Mouse (Mus musculus) lung, embryonic 14.5 days (tissue): ENCODE results near the gene Slc27a3. TPM values are rescaled to one million over a fixed set of nuclear protein-coding genes. Genes with fewer than 3 reads are reported as not detected.
A peak's percentile ranks its signal among the peaks of the same experiment; 100 is the strongest.
"Not testable (repeated sequence)": the region's sequence is repeated elsewhere in the genome, so short reads cannot be mapped to it uniquely, and the experiment has no call there.

ENCODE experiments used
- ATAC-seq: fragments of 200-750 bp; cut with Nextera tagmentation; 2 replicates; pipeline ENCODE4 v1.8.0; 2017; ENCODE audit warnings: mild to moderate bottlenecking, moderate TSS enrichment, moderate library complexity; ENCODE audit not compliant: insufficient read depth
- DNase-seq: peaks from one replicate; pipeline ENCODE4 v3.0.0-alpha.2; 2015
- H3K27ac ChIP-seq: fragments of 300-500 bp; sonication (generic); 2 replicates; pipeline ENCODE4 v1.5.1; 2014; ENCODE audit warnings: low read depth, mild to moderate bottlenecking, moderate library complexity
- H3K27me3 ChIP-seq: fragments of 300-500 bp; sonication (generic); 2 replicates; pipeline ENCODE4 v1.6.1; 2014; ENCODE audit warnings: low read length, control low read depth; ENCODE audit not compliant: insufficient read depth
- H3K36me3 ChIP-seq: fragments of 300-500 bp; sonication (generic); 2 replicates; pipeline ENCODE4 v1.6.1; 2014; ENCODE audit warnings: control low read depth; ENCODE audit not compliant: insufficient read depth
- H3K4me1 ChIP-seq: fragments of 300-500 bp; sonication (generic); 2 replicates; pipeline ENCODE4 v1.6.1; 2014; ENCODE audit warnings: antibody characterized with exemption, control low read depth; ENCODE audit not compliant: insufficient read depth
- H3K4me2 ChIP-seq: fragments of 300-500 bp; sonication (generic); 2 replicates; pipeline ENCODE4 v1.6.1; 2014; ENCODE audit warnings: mild to moderate bottlenecking
- H3K4me3 ChIP-seq: fragments of 300-500 bp; sonication (generic); 2 replicates; pipeline ENCODE4 v1.5.1; 2014; ENCODE audit warnings: low read depth, low read length
- H3K9ac ChIP-seq: fragments of 300-500 bp; sonication (generic); 2 replicates; pipeline ENCODE4 v1.6.1; 2014
- H3K9me3 ChIP-seq: fragments of 300-500 bp; sonication (generic); 2 replicates; pipeline ENCODE4 v1.6.1; 2016; ENCODE audit warnings: low read depth, low read length, control low read depth
- CTCF ChIP-seq: IDR thresholded peaks from 2 replicates; pipeline ENCODE4 v1.5.1; 2016; ENCODE audit warnings: antibody characterized with exemption, low read depth
- WGBS: fragments of 180-500 bp; shearing (Covaris S2); extraction: QIAGEN DNeasy Blood & Tissue Kit; methylation state at CpG from one replicate; pipeline ENCODE4 v1.1.7; 2014; 5-methylcytosine and 5-hydroxymethylcytosine counted together
- polyA plus RNA-seq: library from polyadenylated mRNA; unstranded; fragments of >200 nt; fragmentation: Nextera tagmentation; extraction: Ambion mirVana; gene quantifications from 2 replicates; pipeline ENCODE4 v1.2.1, GENCODE M21; 2014

The Slc27a3 gene
- polyA plus RNA-seq, 1 experiment from 2014 or later: 18.4 TPM

DNA sequence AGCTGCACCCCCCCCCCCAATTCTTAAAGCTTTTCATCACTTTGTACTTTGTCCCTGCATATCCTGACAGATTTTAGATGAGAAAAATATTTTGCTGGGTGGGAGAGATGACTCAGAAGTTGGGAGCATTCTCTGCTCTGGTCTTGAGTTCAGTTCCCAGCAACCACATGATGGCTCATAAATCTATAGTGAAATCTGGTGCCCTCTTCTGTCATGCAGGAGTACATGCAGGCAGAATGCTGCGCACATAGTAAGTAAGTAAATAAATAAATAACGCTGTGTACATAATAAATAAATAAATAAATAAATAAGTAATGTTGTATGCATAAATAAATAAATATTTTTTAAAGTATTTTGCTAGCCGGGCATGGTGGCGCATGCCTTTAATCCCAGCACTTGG lies 41.9 kb downstream of the Slc27a3 start:
- no peak overlapping the region for H3K4me3 ChIP-seq

DNA sequence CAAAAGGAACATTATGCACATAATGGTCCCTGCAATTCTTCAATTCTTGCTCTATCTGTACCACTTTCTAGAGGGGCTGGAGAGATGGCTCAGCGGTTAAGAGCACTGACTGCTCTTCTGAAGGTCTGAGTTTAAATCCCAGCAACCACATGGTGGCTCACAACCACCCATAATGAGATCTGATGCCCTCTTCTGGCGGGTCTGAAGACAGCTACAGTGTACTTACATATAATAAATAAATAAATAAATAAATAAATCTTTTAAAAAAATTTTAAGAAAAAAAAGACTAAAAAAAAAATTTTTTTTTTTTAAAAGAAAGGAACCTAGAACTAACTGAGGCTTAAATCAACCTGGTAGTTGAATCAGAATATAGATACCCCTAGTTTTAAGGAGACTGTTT lies 46.9 kb downstream of the Slc27a3 start:
- WGBS: 60% methylated on average over 2 of the region's 2 CpGs
- H3K27ac ChIP-seq, DNase-seq, H3K9me3 ChIP-seq, H3K4me1 ChIP-seq, H3K27me3 ChIP-seq, H3K4me3 ChIP-seq, H3K9ac ChIP-seq, ATAC-seq, H3K4me2 ChIP-seq: not testable (repeated sequence)
- H3K36me3 ChIP-seq: peaks cover 36% of the 10 kb centered on the region

More for the DNA sequence above, 41.9 kb downstream of the Slc27a3 start:
- DNase-seq (no peak), ATAC-seq (no peak)
- H3K36me3 ChIP-seq: peaks cover 59% of the 10 kb centered on the region
- no peaks in the 10 kb centered on the region for H3K9me3 ChIP-seq
- no peak overlapping the region for H3K9ac ChIP-seq
- no peaks in the 10 kb centered on the region for H3K4me1 ChIP-seq
- TF ChIP-seq CTCF: peak; percentile 25; the same call in 1 of the 2 replicates
- no peak overlapping the region for H3K27ac ChIP-seq
- WGBS: 92% methylated on average over 4 of the region's 4 CpGs
- no peaks in the 10 kb centered on the region for H3K27me3 ChIP-seq
- no peak overlapping the region for H3K4me2 ChIP-seq

DNA sequence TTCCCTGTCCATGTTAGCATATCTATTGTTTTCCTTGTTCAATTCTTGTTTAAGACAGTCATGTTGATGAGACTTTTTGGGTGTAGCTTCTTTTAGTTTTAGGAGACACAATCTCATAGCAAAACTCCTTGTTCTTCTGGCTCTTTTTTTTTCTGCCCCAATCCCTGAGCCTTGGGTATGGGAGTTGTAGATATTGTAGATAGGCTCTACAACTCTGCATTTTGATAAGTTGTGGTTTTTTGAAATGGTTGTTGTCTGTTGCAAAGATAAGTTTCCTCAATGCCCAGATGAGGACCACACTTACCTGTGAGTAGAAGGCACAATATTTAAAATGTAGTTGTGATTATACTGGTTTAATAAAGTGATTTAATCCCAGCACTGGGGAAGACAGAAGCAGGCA lies 49.6 kb downstream of the Slc27a3 start:
- no peak for TF ChIP-seq CTCF
- H3K36me3 ChIP-seq: peaks cover 21% of the 10 kb centered on the region
- no peak overlapping the region for H3K27ac ChIP-seq
- no peaks in the 10 kb centered on the region for H3K9me3 ChIP-seq
- no peaks in the 10 kb centered on the region for H3K27me3 ChIP-seq
- DNase-seq: no peak
- H3K4me2 ChIP-seq: no peak overlapping the region
- no peak for ATAC-seq
- H3K4me1 ChIP-seq: no peaks in the 10 kb centered on the region
- H3K4me3 ChIP-seq: no peak overlapping the region
- no peak overlapping the region for H3K9ac ChIP-seq

DNA sequence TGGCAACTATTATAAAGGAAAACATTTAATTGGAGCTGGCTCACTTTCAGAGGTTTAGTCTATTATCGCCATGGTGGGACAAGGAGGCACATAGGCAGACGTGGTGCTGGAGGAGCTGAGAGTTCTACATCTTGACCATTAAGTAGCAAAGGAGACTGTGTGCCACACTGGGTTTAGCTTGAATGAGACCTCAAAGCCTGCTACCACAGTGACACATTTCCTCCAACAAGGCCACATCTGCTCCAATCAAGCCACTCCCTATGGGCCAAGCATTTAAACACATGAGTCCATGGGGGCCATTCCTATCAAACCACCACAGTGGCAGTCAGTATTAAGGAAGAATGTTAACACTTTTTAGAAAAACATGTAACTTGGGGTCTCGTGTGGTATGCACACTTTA lies 51.5 kb downstream of the Slc27a3 start:
- H3K36me3 ChIP-seq: peaks cover 13% of the 10 kb centered on the region
- H3K4me3 ChIP-seq: no peak overlapping the region
- H3K9me3 ChIP-seq: no peaks in the 10 kb centered on the region
- no peak overlapping the region for H3K27ac ChIP-seq
- H3K4me1 ChIP-seq: no peaks in the 10 kb centered on the region
- H3K9ac ChIP-seq: no peak overlapping the region
- H3K4me2 ChIP-seq: no peak overlapping the region
- no peak for ATAC-seq
- DNase-seq: no peak
- no peaks in the 10 kb centered on the region for H3K27me3 ChIP-seq
- TF ChIP-seq CTCF: no peak
- WGBS: 62% methylated on average over 3 of the region's 3 CpGs

DNA sequence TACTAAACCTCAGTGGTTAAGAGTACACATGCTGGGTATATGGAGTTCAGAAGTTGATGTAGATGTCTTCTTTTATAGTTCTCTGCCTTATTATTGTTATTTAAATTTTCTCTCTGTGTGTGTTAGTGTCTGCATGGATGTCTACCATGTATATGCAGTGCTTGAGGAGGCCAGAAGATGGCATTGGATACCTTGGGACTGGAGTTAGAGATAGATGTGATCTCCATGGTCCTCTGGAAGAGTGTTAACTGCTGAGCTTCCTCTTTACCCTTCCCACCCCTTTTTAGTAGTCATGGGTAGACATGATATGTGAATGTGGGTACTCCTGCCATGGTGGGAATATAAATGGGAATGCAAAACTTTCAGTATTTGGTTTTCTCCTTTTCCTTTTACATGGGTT lies 54.2 kb downstream of the Slc27a3 start:
- H3K4me2 ChIP-seq: no peak overlapping the region
- no peaks in the 10 kb centered on the region for H3K4me1 ChIP-seq
- H3K36me3 ChIP-seq: no peaks in the 10 kb centered on the region
- H3K27ac ChIP-seq: no peak overlapping the region
- H3K9ac ChIP-seq: no peak overlapping the region
- H3K4me3 ChIP-seq: no peak overlapping the region
- no peaks in the 10 kb centered on the region for H3K27me3 ChIP-seq
- H3K9me3 ChIP-seq: no peaks in the 10 kb centered on the region
- DNase-seq: no peak
- TF ChIP-seq CTCF: no peak
- ATAC-seq: no peak

Other genes starting within 250 kb of the Slc27a3 start
- gene Rps27, start 176.3 kb downstream of the Slc27a3 start, polyA plus RNA-seq: 1,714 and 1,910 TPM in 2 replicates
- gene Rab13, start 176.2 kb downstream of the Slc27a3 start, polyA plus RNA-seq: 17.9 and 19.3 TPM in 2 replicates
- 92.3 and 99.7 TPM in 2 replicates for gene Jtb, start 158.3 kb downstream of the Slc27a3 start, polyA plus RNA-seq
- 5.4 and 6.5 TPM in 2 replicates for gene Creb3l4, start 146.4 kb downstream of the Slc27a3 start, polyA plus RNA-seq
- gene Slc39a1, start 141.8 kb downstream of the Slc27a3 start, polyA plus RNA-seq: 85.2 and 85.3 TPM in 2 replicates
- 19.3 and 19.6 TPM in 2 replicates for gene Crtc2, start 135.8 kb downstream of the Slc27a3 start, polyA plus RNA-seq
- 4.4 and 6.1 TPM in 2 replicates for gene Dennd4b, start 124.8 kb downstream of the Slc27a3 start, polyA plus RNA-seq
- gene Gatad2b, start 96.8 kb downstream of the Slc27a3 start, polyA plus RNA-seq: 14.6 and 15.8 TPM in 2 replicates
- 38.5 and 40.5 TPM in 2 replicates for gene Ints3, start 43.7 kb upstream of the Slc27a3 start, polyA plus RNA-seq
- gene Npr1, start 75.9 kb upstream of the Slc27a3 start, polyA plus RNA-seq: 17.8 and 19.3 TPM in 2 replicates
- 232 and 240 TPM in 2 replicates for gene Ilf2, start 86.2 kb upstream of the Slc27a3 start, polyA plus RNA-seq
- gene Snapin, start 101.1 kb upstream of the Slc27a3 start, polyA plus RNA-seq: 68.0 and 74.7 TPM in 2 replicates
- 103 and 109 TPM in 2 replicates for gene Chtop, start 119.6 kb upstream of the Slc27a3 start, polyA plus RNA-seq
- gene S100a1, start 124.5 kb upstream of the Slc27a3 start, polyA plus RNA-seq: 28.0 and 33.9 TPM in 2 replicates
- gene S100a13, start 124.5 kb upstream of the Slc27a3 start, polyA plus RNA-seq: 27.3 and 32.2 TPM in 2 replicates
- 1.2 and 1.6 TPM in 2 replicates for gene S100a14, start 136.9 kb upstream of the Slc27a3 start, polyA plus RNA-seq
- gene S100a16, start 147.3 kb upstream of the Slc27a3 start, polyA plus RNA-seq: 161 and 175 TPM in 2 replicates
- gene S100a3, start 170.6 kb upstream of the Slc27a3 start, polyA plus RNA-seq: 0.12 and 0.49 TPM in 2 replicates
- not detected in 2 replicates for gene S100a2, start 200.3 kb upstream of the Slc27a3 start, polyA plus RNA-seq
- gene Gm42674, start 212.0 kb upstream of the Slc27a3 start, polyA plus RNA-seq: not detected in 2 replicates
- 3.1 and 3.7 TPM in 2 replicates for gene S100a4, start 213.8 kb upstream of the Slc27a3 start, polyA plus RNA-seq
- not detected in 2 replicates for gene S100a5, start 218.6 kb upstream of the Slc27a3 start, polyA plus RNA-seq
- gene S100a6, start 222.9 kb upstream of the Slc27a3 start, polyA plus RNA-seq: 84.2 and 100 TPM in 2 replicates